In genomic region chr7:4119976-4120921, GRCm38 (mm10) we compare ENCODE assay signal across 9 mouse cellular contexts. TPM values are rescaled to one million over a fixed set of nuclear protein-coding genes. Genes with fewer than 3 reads are reported as not detected.
DNase-seq lines count a peak whose midpoint lies in the region; ATAC-seq and TF ChIP-seq lines count a peak whose summit lies in the region.
"Had no signal": no experiment of that assay in that cellular context is flagged by ENCODE, and none has a peak within 500 bp of the region (broad histone marks: within the 10 kb centered on the region; RNA-seq: fewer than 3 reads in every experiment).

No protein-coding gene starts in this region.

- peaks cover 6% of the 10 kb centered on the region for H3K4me1 ChIP-seq in ES-Bruce4 (ENCODE audit: control insufficient read depth, insufficient read depth, low read length)
- H3K4me1 ChIP-seq in forebrain, postnatal 0 days (ENCODE audit: insufficient read depth), result peaks cover 15% of the 10 kb centered on the region
- peaks cover 46% of the 10 kb centered on the region for H3K4me1 ChIP-seq in midbrain, embryonic 11.5 days (ENCODE audit: control insufficient read depth, insufficient read depth, low read length)

- no peak overlapping the region for H3K27ac ChIP-seq in ES-Bruce4 (ENCODE audit: insufficient read depth, low read length)
- peak overlapping the region; percentile 52 for H3K27ac ChIP-seq in forebrain, postnatal 0 days (ENCODE audit: low read depth, low read length)
- H3K27ac ChIP-seq in midbrain, embryonic 11.5 days (ENCODE audit: low read depth, low read length), result peak overlapping the region; percentile 58

- WGBS in forebrain, postnatal 0 days, result 6% methylated on average over 19 of the region's 19 CpGs
- WGBS in midbrain, embryonic 11.5 days, result 14% methylated on average over 15 of the region's 19 CpGs

- no peaks in the 10 kb centered on the region for H3K36me3 ChIP-seq in ES-Bruce4 (ENCODE audit: control insufficient read depth, insufficient read depth, low read length, poor library complexity, severe bottlenecking)
- no peaks in the 10 kb centered on the region for H3K36me3 ChIP-seq in forebrain, postnatal 0 days (ENCODE audit: insufficient read depth)
- H3K36me3 ChIP-seq in midbrain, embryonic 11.5 days (ENCODE audit: control insufficient read depth, insufficient read depth, low read length), result no peaks in the 10 kb centered on the region

- no peak for TF ChIP-seq POLR2A in ES-Bruce4 (IDR thresholded peaks at IDR 0.05; ENCODE audit: insufficient read depth, low read length)

- TF ChIP-seq EP300 in ES-Bruce4 (IDR thresholded peaks at IDR 0.05; ENCODE audit: insufficient read depth, low read depth, low read length), result no peak

- peak; percentile 18 for DNase-seq in embryo, embryonic 11 days
- no peak for DNase-seq in embryo, embryonic 10.5 days (ENCODE audit: low spot score)
- DNase-seq in forebrain, postnatal 0 days, result peak; percentile 57
- peak; percentile 84 for DNase-seq in midbrain, embryonic 11.5 days (ENCODE audit: low spot score, missing footprints)
- DNase-seq in kidney, postnatal 25 days, result no peak

- peak overlapping the region; percentile 73 for H3K9ac ChIP-seq in ES-Bruce4 (ENCODE audit: low read depth, poor library complexity, severe bottlenecking)
- peak overlapping the region; percentile 80 for H3K9ac ChIP-seq in forebrain, postnatal 0 days
- peak overlapping the region; percentile 81 for H3K9ac ChIP-seq in midbrain, embryonic 11.5 days (ENCODE audit: low read length)

- no peaks in the 10 kb centered on the region for H3K9me3 ChIP-seq in ES-Bruce4 (replicated peaks; ENCODE audit: control insufficient read depth, insufficient read depth, low read length, poor library complexity, severe bottlenecking)
- H3K9me3 ChIP-seq in forebrain, postnatal 0 days (ENCODE audit: low read length), result no peaks in the 10 kb centered on the region
- H3K9me3 ChIP-seq in midbrain, embryonic 11.5 days (ENCODE audit: control insufficient read depth, low read length), result no peaks in the 10 kb centered on the region

- TF ChIP-seq CTCF in ES-Bruce4 (IDR thresholded peaks at IDR 0.05; ENCODE audit: low read depth, low read length), result no peak
- TF ChIP-seq CTCF in forebrain, postnatal 0 days (IDR thresholded peaks at IDR 0.05; ENCODE audit: low read depth), result no peak

- peak overlapping the region; percentile 58 for H3K4me2 ChIP-seq in forebrain, postnatal 0 days (ENCODE audit: low read depth)
- peak overlapping the region; percentile 77 for H3K4me2 ChIP-seq in midbrain, embryonic 11.5 days

- peak overlapping the region; percentile 65 for H3K4me3 ChIP-seq in ES-Bruce4 (ENCODE audit: low read depth, low read length)
- peak overlapping the region; percentile 57 for H3K4me3 ChIP-seq in forebrain, postnatal 0 days (ENCODE audit: low read depth, low read length)
- H3K4me3 ChIP-seq in midbrain, embryonic 11.5 days (ENCODE audit: low read depth, low read length), result peak overlapping the region; percentile 64

- 0 out of 2 replicates have a peak, but pooled peaks have one; percentile 0 for ATAC-seq in forebrain, postnatal 0 days
- ATAC-seq in midbrain, embryonic 11.5 days (ENCODE audit: low FRiP score), result peak; percentile 4; the same call in 1 of the 2 replicates
- no peak for ATAC-seq in granulocyte monocyte progenitor cell, adult 5-6 weeks (replicated peaks; ENCODE audit: poor library complexity, severe bottlenecking)
- ATAC-seq in erythroblast, adult 5-6 weeks (replicated peaks; ENCODE audit: low FRiP score, poor library complexity, severe bottlenecking), result no peak

- no peaks in the 10 kb centered on the region; the same call in 1 of the 2 replicates for H3K27me3 ChIP-seq in ES-Bruce4 (ENCODE audit: control insufficient read depth, insufficient read depth, low read length, poor library complexity, severe bottlenecking)
- H3K27me3 ChIP-seq in forebrain, postnatal 0 days (ENCODE audit: insufficient read depth, low read length), result no peaks in the 10 kb centered on the region
- H3K27me3 ChIP-seq in midbrain, embryonic 11.5 days (ENCODE audit: control insufficient read depth, insufficient read depth, low read length), result no peaks in the 10 kb centered on the region

RNA-seq across cellular contexts. Expression of gene Ttyh1, which starts 1.0 kb away (rescaled TPM):
- 22.1 and 25.0 TPM in 2 replicates for polyA plus RNA-seq in ES-Bruce4 (2011; ENCODE audit: insufficient read depth, insufficient read length, low read depth, missing spikeins)
- total RNA-seq in forebrain, postnatal 0 days (2014; rRNA removed), result 180 and 204 TPM in 2 replicates
- 90.0 and 160 TPM in 2 replicates for polyA plus RNA-seq in forebrain, postnatal 0 days (2015; fragmentation: Nextera tagmentation; extraction: Ambion mirVana)
- 33.8 and 43.6 TPM in 2 replicates for polyA plus RNA-seq in midbrain, embryonic 11.5 days (2014; fragmentation: Nextera tagmentation; extraction: Ambion mirVana)
- not detected in 2 replicates for total RNA-seq in granulocyte monocyte progenitor cell, adult 5-6 weeks (2014; fragmentation: Nextera tagmentation)
- total RNA-seq in granulocyte monocyte progenitor cell, adult 5-6 weeks (2017), result 0.09 and 0.52 TPM in 2 replicates
- total RNA-seq in erythroblast, adult 5-6 weeks (2015; ENCODE audit: low replicate concordance), result not detected in 2 replicates
- total RNA-seq in erythroblast, adult 5-6 weeks (2017; ENCODE audit: low replicate concordance), result 0.28 and 3.0 TPM in 2 replicates

RNA-seq across cellular contexts. Expression of gene Leng8, which starts 16.6 kb away (rescaled TPM):
- 96.3 and 98.5 TPM in 2 replicates for polyA plus RNA-seq in ES-Bruce4 (2011; ENCODE audit: insufficient read depth, insufficient read length, low read depth, missing spikeins)
- total RNA-seq in forebrain, postnatal 0 days (2014; rRNA removed), result 124 and 174 TPM in 2 replicates
- polyA plus RNA-seq in forebrain, postnatal 0 days (2015; fragmentation: Nextera tagmentation; extraction: Ambion mirVana), result 20.5 and 35.8 TPM in 2 replicates
- polyA plus RNA-seq in midbrain, embryonic 11.5 days (2014; fragmentation: Nextera tagmentation; extraction: Ambion mirVana), result 44.4 and 45.6 TPM in 2 replicates
- 69.9 and 91.7 TPM in 2 replicates for total RNA-seq in granulocyte monocyte progenitor cell, adult 5-6 weeks (2014; fragmentation: Nextera tagmentation)
- 18.0 and 26.4 TPM in 2 replicates for total RNA-seq in granulocyte monocyte progenitor cell, adult 5-6 weeks (2017)
- 147 and 153 TPM in 2 replicates for total RNA-seq in erythroblast, adult 5-6 weeks (2015; ENCODE audit: low replicate concordance)
- total RNA-seq in erythroblast, adult 5-6 weeks (2017; ENCODE audit: low replicate concordance), result 144 and 160 TPM in 2 replicates

RNA-seq across cellular contexts. Expression of gene Leng9, which starts 29.9 kb away (rescaled TPM):
- 0.53 and 0.73 TPM in 2 replicates for polyA plus RNA-seq in ES-Bruce4 (2011; ENCODE audit: insufficient read depth, insufficient read length, low read depth, missing spikeins)
- 5.1 and 5.5 TPM in 2 replicates for total RNA-seq in forebrain, postnatal 0 days (2014; rRNA removed)
- 4.4 and 4.8 TPM in 2 replicates for polyA plus RNA-seq in forebrain, postnatal 0 days (2015; fragmentation: Nextera tagmentation; extraction: Ambion mirVana)
- polyA plus RNA-seq in midbrain, embryonic 11.5 days (2014; fragmentation: Nextera tagmentation; extraction: Ambion mirVana), result 1.5 and 2.0 TPM in 2 replicates
- 0.32 TPM in 1 of 2 replicates, not detected in the other for total RNA-seq in granulocyte monocyte progenitor cell, adult 5-6 weeks (2014; fragmentation: Nextera tagmentation)
- total RNA-seq in granulocyte monocyte progenitor cell, adult 5-6 weeks (2017), result 1.4 and 2.0 TPM in 2 replicates
- not detected in 2 replicates for total RNA-seq in erythroblast, adult 5-6 weeks (2015; ENCODE audit: low replicate concordance)
- total RNA-seq in erythroblast, adult 5-6 weeks (2017; ENCODE audit: low replicate concordance), result 0.77 and 1.7 TPM in 2 replicates

RNA-seq across cellular contexts. Expression of gene Cdc42ep5, which starts 44.4 kb away (rescaled TPM):
- 28.1 and 33.8 TPM in 2 replicates for polyA plus RNA-seq in ES-Bruce4 (2011; ENCODE audit: insufficient read depth, insufficient read length, low read depth, missing spikeins)
- 3.5 and 4.0 TPM in 2 replicates for total RNA-seq in forebrain, postnatal 0 days (2014; rRNA removed)
- 6.7 and 6.9 TPM in 2 replicates for polyA plus RNA-seq in forebrain, postnatal 0 days (2015; fragmentation: Nextera tagmentation; extraction: Ambion mirVana)
- polyA plus RNA-seq in midbrain, embryonic 11.5 days (2014; fragmentation: Nextera tagmentation; extraction: Ambion mirVana), result 15.6 and 17.4 TPM in 2 replicates
- total RNA-seq in granulocyte monocyte progenitor cell, adult 5-6 weeks (2014; fragmentation: Nextera tagmentation), result not detected in 2 replicates
- 0.21 TPM in 1 of 2 replicates, not detected in the other for total RNA-seq in granulocyte monocyte progenitor cell, adult 5-6 weeks (2017)
- not detected in 2 replicates for total RNA-seq in erythroblast, adult 5-6 weeks (2015; ENCODE audit: low replicate concordance)
- not detected in 2 replicates for total RNA-seq in erythroblast, adult 5-6 weeks (2017; ENCODE audit: low replicate concordance)

RNA-seq across cellular contexts. Expression of gene Lair1, which starts 57.2 kb away (rescaled TPM):
- 0.21 and 0.67 TPM in 2 replicates for polyA plus RNA-seq in ES-Bruce4 (2011; ENCODE audit: insufficient read depth, insufficient read length, low read depth, missing spikeins)
- total RNA-seq in forebrain, postnatal 0 days (2014; rRNA removed), result 2.0 and 3.2 TPM in 2 replicates
- 1.3 and 2.2 TPM in 2 replicates for polyA plus RNA-seq in forebrain, postnatal 0 days (2015; fragmentation: Nextera tagmentation; extraction: Ambion mirVana)
- 1.1 and 1.5 TPM in 2 replicates for polyA plus RNA-seq in midbrain, embryonic 11.5 days (2014; fragmentation: Nextera tagmentation; extraction: Ambion mirVana)
- 32.6 and 38.7 TPM in 2 replicates for total RNA-seq in granulocyte monocyte progenitor cell, adult 5-6 weeks (2014; fragmentation: Nextera tagmentation)
- total RNA-seq in granulocyte monocyte progenitor cell, adult 5-6 weeks (2017), result 78.9 and 81.0 TPM in 2 replicates
- total RNA-seq in erythroblast, adult 5-6 weeks (2015; ENCODE audit: low replicate concordance), result 16.5 and 25.6 TPM in 2 replicates
- total RNA-seq in erythroblast, adult 5-6 weeks (2017; ENCODE audit: low replicate concordance), result 9.6 and 13.4 TPM in 2 replicates
- polyA plus RNA-seq: C2C12 had no signal

Comparison
In these comparisons a context has a peak if more than half of its experiments do, and no peak if none do; other contexts are left out.
1. DNase-seq: peak in embryo, embryonic 11 days (single experiment), forebrain, postnatal 0 days (single experiment) and midbrain, embryonic 11.5 days (single experiment); none in embryo, embryonic 10.5 days (single experiment) and kidney, postnatal 25 days (0 of 2).
2. ATAC-seq: peak in forebrain, postnatal 0 days (single experiment) and midbrain, embryonic 11.5 days (single experiment); none in granulocyte monocyte progenitor cell, adult 5-6 weeks (single experiment) and erythroblast, adult 5-6 weeks (single experiment).
3. RNA of gene Ttyh1, which starts 1.0 kb away (total RNA-seq): 180 to 204 TPM in forebrain, postnatal 0 days; 0.28 to 3.0 TPM in erythroblast, adult 5-6 weeks and 0.09 to 0.52 TPM in granulocyte monocyte progenitor cell, adult 5-6 weeks; every median in the first group is over 10 times any median in the second.
4. Peak in every context shown above with its lines, with median percentiles within 50 percentile points of each other: H3K4me3 ChIP-seq and H3K9ac ChIP-seq.